Mouse (Mus musculus): ENCODE measurements around the gene 4933414I15Rik. TPM values are rescaled to one million over a fixed set of nuclear protein-coding genes. Genes with fewer than 3 reads are reported as not detected.

4933414I15Rik gene
- not detected for total RNA-seq (2021)

GRCm38 (mm10) chr11:50943506-50943905, at the start of gene 4933414I15Rik:
Gene 4933414I15Rik, minus strand, starts transcription at chr11:50943765.
- no peak for DNase-seq (ENCODE audit: low spot score in 2 of 2)
- intact Hi-C loops (cut with DNase I), result loop anchor here (5.0 kb wide), 2 partner anchors 109 to 594 kb away; no protein-coding TSS in a partner anchor

- intact Hi-C loops (cut with DNase I), result no loop called here
- DNase-seq (ENCODE audit: low spot score in 2 of 2), result no peak
Observed at GRCm38 (mm10) chr11:50981667-50982066, 38.1 kb upstream of the 4933414I15Rik start, which contains the start of gene Olfr1377. Gene Olfr1377, plus strand, starts transcription at chr11:50981967.

GRCm38 (mm10) chr11:50977216-50977615, 33.7 kb upstream of the 4933414I15Rik start:
- intact Hi-C loops (cut with DNase I), result no loop called here
- DNase-seq (ENCODE audit: low spot score in 2 of 2), result no peak

GRCm38 (mm10) chr11:50966230-50966629, 22.7 kb upstream of the 4933414I15Rik start, which contains the start of gene Olfr1378:
Gene Olfr1378, plus strand, starts transcription at chr11:50966530.
- intact Hi-C loops (cut with DNase I), result no loop called here
- no peak for DNase-seq (ENCODE audit: low spot score in 2 of 2)

GRCm38 (mm10) chr11:50964886-50965285, 21.3 kb upstream of the 4933414I15Rik start:
- intact Hi-C loops (cut with DNase I), result no loop called here
- DNase-seq (ENCODE audit: low spot score in 2 of 2), result no peak

DNA sequence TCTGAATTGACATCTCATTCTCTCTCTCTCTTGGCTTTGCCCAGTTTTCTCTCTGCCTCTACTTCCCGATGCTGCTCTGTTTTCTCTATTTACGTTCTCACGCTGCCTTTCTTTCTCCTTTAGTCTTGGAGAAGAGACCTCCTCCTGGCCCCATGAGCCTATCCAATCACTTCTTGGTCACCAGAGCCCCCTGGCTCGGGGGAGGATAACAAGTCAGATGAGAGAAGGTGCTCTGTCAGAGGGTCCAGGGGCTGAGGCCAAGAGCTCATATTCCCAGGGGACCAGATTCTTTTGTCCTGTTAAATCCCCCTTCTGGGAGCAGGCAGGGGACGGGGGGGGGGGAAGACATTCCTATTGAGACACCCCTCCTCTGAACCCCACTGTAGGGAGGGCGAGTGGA, 10.1 kb upstream of the 4933414I15Rik start, which contains the start of gene Prop1:
Gene Prop1 (minus strand): TSS at position 101 of the 400 bp plus-strand sequence.
- no peak for DNase-seq (ENCODE audit: low spot score in 2 of 2)
- intact Hi-C loops (cut with DNase I), result no loop called here

DNA sequence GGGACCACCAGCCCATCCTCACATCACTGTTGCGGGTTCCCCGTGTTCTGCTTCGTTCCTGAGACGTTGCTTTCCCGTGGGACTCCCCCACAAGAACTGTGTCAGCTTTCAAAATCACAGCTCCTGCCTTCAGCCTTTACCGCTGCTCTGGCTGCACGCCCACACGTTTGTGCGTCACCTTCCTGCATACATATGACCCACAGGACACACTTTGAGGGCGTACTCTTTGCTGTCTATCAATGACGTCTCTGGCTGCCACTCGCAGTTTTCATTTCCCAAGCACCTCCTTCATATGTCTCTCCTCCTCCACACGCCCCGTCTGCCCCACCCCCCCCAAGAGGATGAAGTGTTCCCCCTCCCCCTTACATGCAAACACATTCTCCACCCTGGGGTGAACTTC, 8.7 kb upstream of the 4933414I15Rik start:
- intact Hi-C loops (cut with DNase I), result no loop called here
- DNase-seq (ENCODE audit: low spot score in 2 of 2), result peak; percentile 17 to 39

GRCm38 (mm10) chr11:50942386-50942785, 1.2 kb downstream of the 4933414I15Rik start:
- intact Hi-C loops (cut with DNase I), result loop anchor here (5.0 kb wide), 2 partner anchors 110 to 595 kb away; no protein-coding TSS in a partner anchor
- DNase-seq (ENCODE audit: low spot score in 2 of 2), result no peak

GRCm38 (mm10) chr11:50939621-50940366, 3.8 kb downstream of the 4933414I15Rik start:
- DNase-seq (ENCODE audit: low spot score in 2 of 2), result peak; percentile 31 to 36
- intact Hi-C loops (cut with DNase I), result loop anchor here (1.0 to 5.0 kb wide), 4 partner anchors 94 to 598 kb away; no protein-coding TSS in a partner anchor

DNA sequence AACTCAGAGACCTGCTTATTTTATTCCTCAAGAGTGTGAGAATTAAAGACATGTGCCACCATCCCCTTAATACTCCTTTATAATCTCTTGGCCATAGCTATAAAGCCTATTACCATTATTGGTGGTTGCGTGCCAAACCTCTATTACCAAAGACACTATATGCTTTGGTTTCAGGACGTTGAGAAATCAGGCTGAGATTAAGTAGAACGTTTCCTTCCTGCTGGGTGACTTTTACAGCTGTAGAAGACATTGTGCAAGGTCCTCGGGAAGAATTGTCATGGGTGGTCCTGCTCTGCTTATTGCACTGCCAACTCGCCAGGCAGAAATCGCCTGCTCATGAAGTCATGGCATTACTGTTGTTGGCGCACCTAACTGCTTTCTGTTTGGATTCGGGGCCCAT, 5.1 kb downstream of the 4933414I15Rik start:
- intact Hi-C loops (cut with DNase I), result no loop called here
- DNase-seq (ENCODE audit: low spot score in 2 of 2), result no peak

GRCm38 (mm10) chr11:50932040-50932439, 11.5 kb downstream of the 4933414I15Rik start:
- no peak for DNase-seq (ENCODE audit: low spot score in 2 of 2)
- intact Hi-C loops (cut with DNase I), result loop anchor here (5.0 kb wide), 2 partner anchors 105 to 125 kb away; partner anchors contain the start of genes Zfp354a and Zfp354c

DNA sequence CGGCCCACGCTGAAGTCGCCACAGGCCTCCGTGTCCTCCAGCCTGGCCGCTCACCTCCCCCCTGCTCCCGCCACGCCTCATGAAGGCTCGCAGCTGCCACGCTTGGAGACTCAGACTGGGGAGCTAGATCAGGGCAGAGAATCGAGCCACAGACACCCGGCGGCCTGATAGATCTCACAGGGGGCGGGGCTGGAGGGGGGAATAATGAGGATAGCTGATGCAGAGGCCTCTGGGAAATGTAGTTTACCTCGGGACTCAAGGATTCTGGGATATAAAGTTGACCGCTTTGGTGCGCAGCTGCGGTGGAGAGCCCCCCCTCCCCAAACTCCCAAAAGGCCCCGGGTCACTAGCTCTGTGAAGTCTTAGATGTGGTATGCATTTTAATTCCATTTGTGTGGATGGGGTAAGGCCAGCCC, 12.1 kb downstream of the 4933414I15Rik start, which contains the start of gene Zfp354b:
Gene Zfp354b (minus strand): TSS at position 183 of the 416 bp plus-strand sequence.
- intact Hi-C loops (cut with DNase I), result loop anchor here (1.0 to 5.0 kb wide), 4 partner anchors 15 to 126 kb away; partner anchors contain the start of genes Zfp2, Zfp354a, Zfp354c and Zfp454
- peak; percentile 85 to 95 for DNase-seq (ENCODE audit: low spot score in 2 of 2)

DNA sequence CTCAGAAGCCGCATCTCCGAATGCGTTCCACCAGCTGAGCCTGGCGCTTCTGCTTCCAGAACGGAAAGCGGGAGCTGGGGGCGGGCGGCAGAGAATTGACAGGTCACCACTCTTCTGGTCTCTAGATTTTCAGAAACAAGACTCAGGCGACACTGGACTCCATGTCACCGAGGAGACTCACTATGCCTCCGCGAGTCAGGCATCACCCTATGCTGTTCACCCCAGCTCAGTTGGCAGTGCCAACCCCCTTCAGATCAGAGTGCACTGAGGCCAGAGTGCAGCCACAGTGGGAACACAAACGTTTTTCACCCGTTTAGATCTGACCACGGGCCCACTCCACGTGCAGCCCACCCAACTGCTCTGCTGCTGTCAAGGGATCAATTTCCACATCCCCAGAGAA, 12.5 kb downstream of the 4933414I15Rik start:
- intact Hi-C loops (cut with DNase I), result loop anchor here (1.0 to 5.0 kb wide), 4 partner anchors 15 to 126 kb away; partner anchors contain the start of genes Zfp2, Zfp354a, Zfp354c and Zfp454
- DNase-seq (ENCODE audit: low spot score in 2 of 2), result no peak

GRCm38 (mm10) chr11:50930469-50931014, 13.0 kb downstream of the 4933414I15Rik start:
- DNase-seq (ENCODE audit: low spot score in 2 of 2), result peak in 1 of 2 experiments; percentile 23
- intact Hi-C loops (cut with DNase I), result loop anchor here (1.0 to 5.0 kb wide), 4 partner anchors 14 to 127 kb away; partner anchors contain the start of genes Zfp2, Zfp354a, Zfp354c and Zfp454

- intact Hi-C loops (cut with DNase I), result loop anchor here (1.0 to 5.0 kb wide), 4 partner anchors 16 to 88 kb away; partner anchors contain the start of genes Zfp354b, Zfp354c, Zfp454 and Zfp879
Observed at GRCm38 (mm10) chr11:50915671-50916320, 27.8 kb downstream of the 4933414I15Rik start, which contains the start of gene Zfp2. Gene Zfp2, minus strand, starts transcription at chr11:50916165.

GRCm38 (mm10) chr11:50914461-50914860, 29.1 kb downstream of the 4933414I15Rik start:
- peak; percentile 5 to 60 for DNase-seq (ENCODE audit: low spot score in 2 of 2)
- intact Hi-C loops (cut with DNase I), result no loop called here

More at GRCm38 (mm10) chr11:50915671-50916320, 27.8 kb downstream of the 4933414I15Rik start, which contains the start of gene Zfp2:
- peak; percentile 94 to 97 for DNase-seq (ENCODE audit: low spot score in 2 of 2)

DNA sequence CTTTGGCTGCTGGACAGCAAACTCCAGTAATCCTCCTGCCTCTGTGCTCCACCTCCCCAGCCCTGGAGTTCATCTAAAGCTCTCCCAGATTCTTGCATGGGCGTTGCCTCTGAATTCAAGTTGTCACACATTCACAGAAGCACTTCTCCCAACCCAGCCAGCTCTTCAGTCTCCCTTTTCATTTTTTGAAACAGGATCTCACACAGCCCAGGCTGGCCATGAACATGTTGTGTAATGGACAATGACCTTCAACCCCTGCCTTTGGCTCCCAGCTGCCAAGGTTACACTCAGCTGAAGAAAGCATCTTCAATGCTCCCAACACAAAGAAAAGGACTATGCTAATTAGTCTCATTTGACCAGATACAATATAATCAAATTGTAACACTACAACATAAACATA, 30.3 kb downstream of the 4933414I15Rik start:
- no peak for DNase-seq (ENCODE audit: low spot score in 2 of 2)
- intact Hi-C loops (cut with DNase I), result no loop called here

- intact Hi-C loops (cut with DNase I), result no loop called here
- peak; percentile 13 to 74 for DNase-seq (ENCODE audit: low spot score in 2 of 2)
Observed at GRCm38 (mm10) chr11:50908136-50908535, 35.4 kb downstream of the 4933414I15Rik start.

GRCm38 (mm10) chr11:50897359-50897758, 46.2 kb downstream of the 4933414I15Rik start:
- no peak for DNase-seq (ENCODE audit: low spot score in 2 of 2)
- intact Hi-C loops (cut with DNase I), result no loop called here
